Mouse (Mus musculus) activated CD4-positive, CD25-positive, alpha-beta regulatory T cell, adult 4 months (primary cell): ENCODE data around the gene Tmem106c. TPM values are rescaled to one million over a fixed set of nuclear protein-coding genes. Genes with fewer than 3 reads are reported as not detected.
A peak's percentile ranks its signal among the peaks of the same experiment; 100 is the strongest.

ENCODE experiments used
- ATAC-seq: one replicate; pipeline ENCODE4 v1.8.0; 2017
- polyA plus RNA-seq, 2 experiments: library from polyadenylated mRNA; unstranded; fragments of 100-300 nt; shearing (Covaris generic); gene quantifications; one replicate each; pipeline ENCODE4 v1.2.1; 2017

The Tmem106c gene
- 10 to 100 TPM; 23.5 to 25.5 TPM for polyA plus RNA-seq

DNA sequence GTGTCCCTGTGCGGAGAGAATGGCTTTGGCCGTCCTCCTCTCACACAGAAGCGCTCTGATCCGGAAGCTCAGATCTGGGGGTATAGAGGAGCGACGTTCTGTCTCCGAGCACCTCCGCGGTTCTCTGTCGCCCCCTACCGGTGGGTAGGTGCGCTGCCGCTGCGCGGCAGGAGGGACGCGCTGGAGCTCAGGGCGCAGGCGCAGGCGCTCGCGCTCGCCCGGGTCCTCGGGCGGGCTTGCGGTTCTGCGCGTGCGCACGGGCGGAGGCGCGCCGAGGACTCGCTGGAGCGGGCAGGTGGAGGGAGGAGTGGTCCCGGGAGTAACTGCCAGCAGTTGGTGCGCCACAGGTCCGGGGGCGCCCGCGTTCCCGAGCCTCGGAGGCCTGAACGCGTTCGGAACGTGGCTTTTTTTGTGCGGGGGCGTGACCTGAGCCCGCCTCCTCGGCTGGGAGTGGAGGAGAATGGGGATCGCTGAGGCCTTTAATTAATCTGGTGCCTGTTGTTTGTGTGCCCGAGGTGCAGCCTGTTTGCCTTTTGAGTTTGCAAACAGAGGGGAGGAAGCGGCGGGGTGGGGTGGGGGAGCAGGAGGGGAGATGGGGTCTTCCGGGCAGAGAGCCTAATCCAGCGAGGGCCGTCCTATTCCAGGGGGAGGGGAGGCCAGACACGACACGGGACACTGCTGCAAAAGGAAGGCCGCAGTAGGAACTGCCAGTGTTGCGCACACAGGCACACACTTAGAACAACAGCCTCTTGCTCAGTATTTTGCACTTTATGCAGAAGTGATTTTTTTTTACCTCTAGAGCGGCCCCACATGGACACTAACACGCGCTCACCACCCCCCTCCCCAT, at the start of gene Tmem106c:
Gene Tmem106c (plus strand): TSS at position 212 of the 847 bp plus-strand sequence.
- ATAC-seq = peak; percentile 90

DNA sequence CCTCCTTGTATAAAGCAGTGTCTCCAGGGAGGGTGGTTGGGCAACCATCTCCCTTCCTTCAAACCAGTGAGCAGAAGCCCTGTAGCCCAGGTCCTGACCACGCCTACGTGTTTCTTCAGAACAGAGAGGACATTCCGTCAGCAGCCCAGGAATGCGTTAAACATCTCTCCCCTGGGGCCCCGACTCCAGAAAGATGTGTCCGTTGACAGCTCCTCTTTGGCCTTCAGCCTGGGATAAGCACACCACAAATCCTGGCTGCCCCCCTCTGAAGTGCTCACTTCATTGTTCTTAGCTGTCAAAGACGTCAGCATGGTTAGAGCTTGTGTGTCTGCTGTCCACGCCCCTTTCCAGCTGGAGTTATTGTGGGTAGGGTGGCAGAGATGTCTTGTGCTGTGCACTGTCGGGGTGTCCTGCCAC, 49.7 kb upstream of the Tmem106c start:
- ATAC-seq = no peak

DNA sequence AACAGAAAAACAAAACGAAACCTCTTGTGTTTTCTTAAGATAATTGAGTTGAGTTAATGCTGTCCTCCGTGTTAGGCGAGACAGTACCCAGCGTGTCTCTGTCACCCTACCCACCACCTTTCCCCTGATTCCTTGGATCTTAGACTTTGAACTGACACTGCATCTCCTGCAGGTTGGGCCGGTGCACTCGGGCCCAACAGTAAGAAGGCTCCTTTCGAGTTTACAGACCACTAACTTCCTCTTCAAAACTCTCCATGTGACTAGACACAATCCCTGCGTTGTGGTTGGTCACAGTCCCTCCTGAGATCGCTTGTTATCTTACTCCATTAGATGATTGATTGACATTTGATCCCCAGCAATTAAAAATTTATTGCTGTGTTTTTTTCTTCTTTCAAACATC, 46.0 kb upstream of the Tmem106c start:
- ATAC-seq = no peak

DNA sequence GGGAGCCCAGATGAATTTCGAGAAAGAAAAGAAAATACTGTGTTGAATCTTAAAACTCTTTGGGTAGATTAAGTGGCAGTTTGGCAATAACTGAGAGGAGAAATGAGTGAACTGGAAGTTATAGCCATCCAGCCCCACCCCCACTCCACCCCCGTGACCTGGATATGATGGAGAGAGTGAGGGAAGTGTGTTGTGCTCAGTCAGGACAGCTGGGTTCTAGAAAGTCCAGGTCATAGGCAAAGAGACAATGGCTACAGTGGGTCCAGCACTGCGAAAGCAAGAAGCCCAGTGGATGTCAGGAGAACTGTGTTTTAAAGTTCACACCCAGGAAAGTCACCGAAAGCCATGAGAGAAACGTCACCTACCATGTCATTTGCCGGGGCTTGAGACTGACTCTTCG, 44.8 kb upstream of the Tmem106c start:
- ATAC-seq = no peak

DNA sequence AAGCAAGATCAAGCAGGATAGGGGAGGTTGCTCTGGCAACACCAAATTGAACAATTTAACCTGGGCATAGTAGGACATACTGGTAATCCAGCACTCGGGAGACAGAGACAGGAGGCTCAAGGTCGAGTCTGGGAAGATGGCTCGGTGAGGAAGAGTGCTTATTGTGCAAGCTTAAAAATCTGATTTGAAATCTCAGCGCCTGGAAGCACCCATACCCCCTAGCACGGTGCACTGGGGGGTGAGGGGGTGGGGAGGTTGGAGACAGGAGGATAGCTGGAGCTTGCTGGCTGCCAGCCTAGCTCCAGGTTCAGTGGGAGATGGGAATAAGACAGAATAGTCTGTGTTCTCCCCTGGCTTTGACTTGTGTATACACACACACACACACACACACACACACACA, 43.7 kb upstream of the Tmem106c start:
- ATAC-seq = no peak

DNA sequence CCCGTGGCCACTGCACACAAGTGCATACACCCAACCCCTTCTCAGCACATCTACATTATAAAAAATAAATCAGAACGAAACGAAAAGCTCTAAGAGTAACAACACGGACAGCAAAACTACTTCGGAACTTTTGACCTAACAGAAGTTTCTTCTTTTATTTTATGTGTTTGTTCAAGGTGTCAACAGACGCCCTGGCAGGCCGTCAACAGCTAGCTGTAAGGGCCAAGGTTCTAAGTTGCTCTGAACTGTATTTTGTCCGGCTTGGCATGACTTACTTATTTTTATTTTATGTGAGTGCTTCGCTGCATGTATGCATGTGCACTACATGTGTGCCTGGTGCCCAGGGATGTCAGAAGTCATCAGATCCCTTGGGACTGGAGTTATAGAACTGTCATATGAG, 42.2 kb upstream of the Tmem106c start:
- no peak for ATAC-seq

DNA sequence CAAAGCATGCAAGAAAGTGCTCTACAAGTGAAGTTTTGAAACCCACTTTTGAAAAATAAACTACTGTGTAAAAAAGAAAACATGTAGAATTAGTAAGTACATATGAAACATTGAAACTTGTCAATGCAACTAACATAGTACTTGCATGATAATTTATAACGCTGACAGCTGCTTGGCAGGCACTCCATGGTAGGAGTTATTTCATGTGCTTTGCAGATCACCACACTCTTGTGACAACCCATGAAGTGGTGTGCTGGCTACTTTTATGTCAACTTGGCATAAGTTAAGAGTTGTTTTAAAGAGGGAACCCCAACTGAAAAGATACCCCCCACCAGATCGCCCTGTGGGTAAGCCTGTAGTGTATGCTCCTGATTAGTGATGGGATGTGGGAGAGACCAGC, 41.6 kb upstream of the Tmem106c start:
- ATAC-seq = no peak

DNA sequence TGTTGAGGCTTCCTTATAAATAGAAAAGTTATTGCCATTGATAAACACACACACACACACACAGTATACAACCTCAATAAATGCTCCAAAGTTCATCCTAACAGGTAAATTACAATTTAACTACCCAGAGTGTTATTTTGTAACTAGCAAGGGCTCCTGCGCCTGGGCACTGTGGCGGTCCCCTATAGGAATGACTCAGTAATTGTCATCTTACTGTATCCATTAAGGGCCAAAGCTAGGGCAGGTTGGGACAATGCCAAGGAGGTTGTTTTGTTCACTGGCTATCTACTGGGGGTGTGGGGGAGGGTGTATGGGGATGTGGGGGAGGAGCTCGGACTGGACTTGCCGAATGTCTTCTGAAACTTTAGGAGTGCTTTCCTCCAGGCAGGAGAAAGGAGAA, 37.0 kb upstream of the Tmem106c start:
- ATAC-seq = no peak

DNA sequence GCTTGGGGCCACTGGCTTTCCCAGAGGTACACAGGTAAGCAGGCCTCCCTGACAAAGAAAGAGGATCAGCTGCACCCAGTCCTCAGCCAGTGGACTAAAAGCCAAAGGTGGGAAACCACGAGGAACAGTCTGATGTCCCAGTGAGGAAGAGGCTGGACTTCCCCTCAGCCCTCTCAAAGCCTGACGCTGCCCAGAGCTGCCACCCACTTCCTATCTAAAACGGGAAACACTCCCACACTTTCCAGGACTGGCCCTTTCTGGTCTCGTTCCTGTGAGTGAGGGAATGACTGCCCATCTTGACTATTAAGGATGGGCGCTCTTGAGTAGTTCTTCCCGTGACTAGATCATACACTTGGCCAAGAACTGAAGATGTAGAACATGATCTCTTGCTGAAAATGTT, 36.2 kb upstream of the Tmem106c start:
- ATAC-seq = no peak

DNA sequence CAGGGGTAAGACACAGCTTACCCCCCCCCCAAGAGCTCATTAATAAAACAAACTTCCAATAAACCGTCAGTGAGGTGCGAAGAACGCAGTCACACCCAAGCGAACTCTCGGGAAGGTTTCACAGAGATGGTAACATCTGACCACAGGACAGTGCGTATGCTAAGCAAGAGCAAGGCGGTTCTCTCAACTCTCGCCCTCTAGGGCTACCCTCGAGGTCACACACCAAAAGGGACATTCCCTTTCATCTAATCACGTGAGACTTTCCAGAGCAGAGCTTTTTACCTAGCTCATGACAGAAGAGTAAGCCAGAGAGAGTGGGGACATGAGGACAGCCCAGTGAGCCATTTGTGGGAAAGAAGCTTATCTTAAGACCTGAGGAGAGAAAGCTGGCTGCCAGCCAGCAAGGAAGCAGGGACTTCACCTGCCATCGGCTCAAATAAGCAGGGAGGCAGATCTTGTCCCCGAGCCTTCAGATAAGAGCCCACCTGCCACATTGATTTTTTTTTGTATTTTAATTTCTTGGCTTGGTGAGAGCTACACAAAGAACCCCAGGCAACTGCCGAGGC, 34.7 kb upstream of the Tmem106c start:
- ATAC-seq = no peak

DNA sequence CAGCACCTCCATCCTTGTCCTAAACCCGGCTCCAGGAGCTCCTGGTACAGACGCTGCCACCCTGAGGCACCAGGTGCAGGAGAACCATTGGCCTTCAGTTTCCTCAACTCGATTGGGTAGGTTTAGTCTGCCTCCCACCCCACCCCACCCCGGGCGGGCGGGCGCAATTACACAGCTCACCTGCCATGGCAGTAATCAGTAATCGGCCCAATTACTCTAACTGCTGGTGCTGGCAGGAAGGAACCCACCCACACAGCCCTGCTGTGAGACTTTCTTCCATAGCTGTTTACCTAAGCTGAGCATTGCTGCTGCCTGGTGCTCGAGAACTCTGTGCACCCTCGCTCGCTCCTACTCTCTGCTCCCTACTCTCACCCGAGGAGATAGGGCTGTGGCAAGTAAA, 31.6 kb upstream of the Tmem106c start:
- no peak for ATAC-seq

DNA sequence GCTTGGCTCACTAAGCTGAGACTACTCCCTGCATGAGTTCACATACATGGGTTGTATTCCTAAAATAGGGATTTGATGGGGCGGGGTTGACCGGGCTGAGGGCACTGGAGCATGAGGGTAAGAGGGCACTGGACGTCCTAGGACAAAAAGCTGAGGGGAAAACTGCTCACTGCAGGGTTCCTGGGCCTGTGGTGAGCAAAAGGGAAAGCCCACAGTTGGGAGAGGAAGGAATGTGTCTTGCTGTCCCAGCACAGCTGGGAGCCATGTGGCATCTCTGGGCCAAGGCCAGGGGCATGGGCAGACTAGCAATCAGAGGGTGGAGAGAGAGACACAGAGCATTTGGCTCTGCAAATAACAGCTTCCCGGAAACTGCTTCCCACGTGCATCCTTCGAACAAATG, 25.4 kb upstream of the Tmem106c start:
- no peak for ATAC-seq

DNA sequence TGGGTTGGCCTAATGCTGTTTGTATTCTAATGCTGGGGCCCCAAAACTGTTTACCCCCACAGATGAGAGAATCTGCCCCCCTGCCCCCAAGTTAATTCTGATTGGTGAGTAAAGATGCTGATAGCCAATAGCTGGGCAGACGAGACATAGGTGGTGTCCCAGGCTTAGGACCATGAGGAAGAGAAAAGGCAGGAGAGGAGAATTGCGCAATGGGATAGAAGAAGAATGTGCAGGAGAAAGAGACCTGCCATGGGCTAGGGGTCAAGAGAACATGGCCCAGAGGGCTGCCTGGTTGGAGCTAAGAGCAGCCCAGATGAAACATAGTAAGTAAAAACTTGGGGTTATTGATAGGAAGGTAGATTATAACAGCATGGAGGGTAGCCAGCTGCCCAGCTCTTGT, 23.9 kb upstream of the Tmem106c start:
- ATAC-seq = no peak

DNA sequence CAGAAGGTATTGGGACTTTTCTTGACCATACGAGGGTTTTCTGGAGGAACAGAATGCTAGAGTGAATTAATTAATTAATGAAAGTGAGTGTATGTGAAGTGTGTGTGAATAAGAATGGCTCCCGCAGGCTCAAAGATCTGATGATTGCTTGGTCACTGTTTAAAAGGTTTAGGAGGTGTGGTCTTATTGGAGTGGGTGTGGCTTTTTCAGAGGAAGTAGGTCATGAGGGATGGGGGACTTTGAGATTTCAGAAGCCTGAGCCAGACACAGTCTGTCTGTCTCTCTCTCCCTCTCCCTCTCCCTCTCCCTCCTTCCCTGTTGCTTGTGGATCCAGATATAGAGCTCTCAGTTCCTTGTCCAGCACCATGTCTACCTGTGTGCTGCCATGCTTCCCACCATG, 22.7 kb upstream of the Tmem106c start:
- ATAC-seq = no peak

DNA sequence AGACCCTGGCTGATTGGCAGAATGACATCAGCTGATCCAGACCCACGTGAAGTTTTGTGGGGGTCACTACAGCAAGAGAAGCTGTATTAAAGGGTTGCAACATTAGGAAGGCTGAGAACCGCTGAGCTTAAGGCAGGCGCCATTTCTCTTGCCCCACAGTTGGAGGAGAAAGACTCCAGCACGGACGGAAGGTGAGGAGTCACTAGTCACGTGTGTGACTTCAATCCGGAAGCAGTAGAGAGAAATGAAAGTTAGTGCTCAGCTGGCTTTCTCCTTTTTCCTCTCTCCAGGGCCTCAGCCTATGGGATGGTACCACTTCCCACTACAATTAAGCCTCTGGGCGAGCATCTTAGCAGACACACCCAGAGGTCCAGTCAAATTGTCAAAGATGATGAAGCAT, 21.5 kb upstream of the Tmem106c start:
- no peak for ATAC-seq

DNA sequence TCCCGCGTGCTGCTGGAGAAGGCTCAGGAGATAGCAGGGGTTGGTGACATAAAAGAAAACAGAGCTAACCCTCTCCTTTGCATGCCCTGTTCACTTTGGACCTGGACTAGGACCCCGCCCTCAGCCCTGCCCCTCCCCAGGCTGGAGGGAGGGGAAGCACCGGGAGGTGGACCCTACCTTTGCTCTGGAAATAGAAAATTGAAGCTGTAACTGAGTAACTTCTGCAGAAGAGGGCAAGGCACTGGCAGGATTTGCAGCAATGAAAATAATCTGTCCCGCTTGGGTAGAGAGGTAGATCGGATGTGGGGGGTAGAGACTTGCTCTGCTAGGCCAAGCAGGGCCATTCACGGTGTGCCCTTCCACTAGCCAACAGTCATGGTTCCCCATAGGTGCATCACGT, 20.6 kb upstream of the Tmem106c start:
- no peak for ATAC-seq

DNA sequence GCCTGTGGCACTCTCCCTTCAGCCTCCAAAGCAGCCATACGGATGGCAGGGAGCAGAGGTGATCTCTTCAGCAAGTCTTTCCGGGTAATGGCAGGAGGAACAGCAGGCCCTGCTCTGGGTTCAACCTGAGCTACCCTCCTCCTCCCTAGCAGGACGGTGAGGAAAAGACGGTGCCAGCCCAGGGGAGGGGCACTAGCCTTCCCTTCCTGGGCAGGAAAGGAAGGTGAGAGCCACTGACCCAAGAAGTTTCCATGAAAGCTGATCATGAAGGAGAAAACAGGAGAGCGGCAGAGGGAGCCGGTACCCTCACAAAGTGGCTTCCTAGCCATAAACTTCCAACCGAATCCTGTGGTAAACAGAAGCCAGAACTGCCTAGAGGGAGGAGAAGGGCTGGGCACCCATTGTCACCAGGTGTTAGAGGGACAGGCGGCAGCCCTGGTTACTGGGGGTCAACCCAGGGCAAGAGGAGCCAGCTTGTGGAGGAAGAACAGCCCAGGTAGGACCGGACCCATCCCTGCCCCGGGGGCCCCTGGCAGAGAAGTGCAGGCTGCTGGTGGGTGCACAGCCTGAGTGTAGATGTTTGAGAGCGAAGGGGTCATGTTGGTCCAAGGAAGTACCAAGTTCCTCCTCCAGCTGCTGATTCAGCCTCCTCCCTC, 19.0 kb upstream of the Tmem106c start:
- ATAC-seq = no peak

DNA sequence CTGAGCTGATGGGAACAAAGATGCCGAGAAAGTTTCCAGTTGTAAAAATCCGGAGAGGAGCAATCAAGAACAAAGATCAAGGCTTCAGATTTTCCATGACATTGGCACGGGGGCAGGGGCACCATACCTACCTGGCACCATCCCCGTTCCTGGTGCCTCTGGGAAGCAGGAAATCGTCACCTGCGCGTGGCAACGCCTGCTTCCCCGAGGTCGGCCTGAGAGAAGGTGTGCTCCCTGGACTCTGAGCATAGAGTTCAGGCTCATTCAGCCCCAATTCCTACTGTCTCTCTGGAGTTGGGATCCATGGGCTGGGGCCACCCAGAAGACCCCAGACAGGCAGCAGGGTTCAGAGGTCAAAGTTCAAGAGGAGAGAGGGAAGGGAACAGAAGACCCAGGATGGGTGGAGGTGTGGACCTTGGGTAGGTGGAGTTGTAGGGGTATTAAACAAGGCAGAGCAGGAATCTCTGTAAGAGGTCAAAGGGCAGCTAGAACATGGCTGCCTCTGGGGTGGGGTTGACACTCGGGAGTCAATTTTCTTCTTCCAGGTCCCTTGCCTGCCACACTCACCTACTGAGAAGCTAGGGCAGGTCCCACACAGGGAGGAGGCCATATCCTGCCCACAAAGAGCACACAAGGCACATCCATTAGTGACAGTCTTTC, 18.2 kb upstream of the Tmem106c start:
- ATAC-seq = no peak

DNA sequence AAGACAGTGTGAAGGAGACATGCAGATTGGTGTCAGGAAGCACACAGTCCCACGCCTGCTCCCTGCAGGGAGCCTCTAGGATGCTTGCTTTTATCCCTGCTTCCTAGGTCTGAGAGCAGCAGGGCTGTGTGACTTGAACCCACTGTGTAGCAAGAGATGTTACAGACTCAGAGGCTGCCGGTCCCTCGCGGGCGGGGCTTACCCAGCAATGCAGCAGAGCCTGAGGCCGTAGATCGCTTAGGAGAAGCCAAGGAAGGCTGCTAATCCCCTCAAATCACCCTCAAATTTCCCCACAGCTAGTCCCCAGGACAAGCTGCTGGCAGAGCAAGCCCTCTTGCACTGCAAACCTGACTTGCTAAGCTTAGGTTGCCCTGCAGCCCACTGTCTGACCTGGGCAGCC, 15.3 kb upstream of the Tmem106c start:
- no peak for ATAC-seq

DNA sequence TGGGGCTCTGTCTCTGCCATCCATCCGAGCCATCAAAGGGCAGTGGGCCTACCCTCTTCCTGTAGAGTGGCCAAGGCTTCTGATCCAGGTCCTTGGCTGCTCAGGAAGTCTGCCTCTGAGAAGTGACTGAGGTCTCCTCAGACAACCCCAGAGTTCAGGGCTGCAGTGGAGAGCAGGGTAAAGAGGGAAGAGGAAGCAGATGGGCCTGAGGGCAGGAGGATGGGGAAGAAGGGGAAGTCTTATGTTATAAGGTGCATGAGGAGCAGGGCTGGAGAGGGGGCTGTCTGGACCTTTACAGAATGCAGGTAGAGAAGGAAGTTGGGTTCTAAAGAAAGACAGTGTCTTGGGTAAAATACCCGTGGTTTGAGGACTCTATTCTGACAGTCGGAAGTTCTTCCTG, 14.3 kb upstream of the Tmem106c start:
- no peak for ATAC-seq

DNA sequence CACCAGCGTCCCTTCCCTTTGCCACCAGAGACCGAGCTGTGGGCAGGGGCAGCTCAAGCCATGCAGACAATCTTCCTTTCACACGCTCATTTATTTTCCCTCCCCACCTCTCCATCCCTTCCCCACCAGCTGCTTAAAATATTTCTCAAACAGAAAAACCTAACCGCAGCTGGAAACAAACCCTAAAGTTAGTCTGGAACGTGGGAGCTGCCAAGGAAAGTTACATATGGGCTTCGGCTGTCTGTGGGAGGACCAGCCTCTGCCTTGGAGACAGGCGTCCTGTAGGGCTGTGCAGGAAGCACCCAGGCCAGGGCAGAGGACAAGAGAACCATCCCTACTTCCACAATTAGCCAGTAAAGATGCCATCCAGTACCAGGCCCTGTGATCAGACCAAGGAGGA, 13.8 kb upstream of the Tmem106c start:
- no peak for ATAC-seq

DNA sequence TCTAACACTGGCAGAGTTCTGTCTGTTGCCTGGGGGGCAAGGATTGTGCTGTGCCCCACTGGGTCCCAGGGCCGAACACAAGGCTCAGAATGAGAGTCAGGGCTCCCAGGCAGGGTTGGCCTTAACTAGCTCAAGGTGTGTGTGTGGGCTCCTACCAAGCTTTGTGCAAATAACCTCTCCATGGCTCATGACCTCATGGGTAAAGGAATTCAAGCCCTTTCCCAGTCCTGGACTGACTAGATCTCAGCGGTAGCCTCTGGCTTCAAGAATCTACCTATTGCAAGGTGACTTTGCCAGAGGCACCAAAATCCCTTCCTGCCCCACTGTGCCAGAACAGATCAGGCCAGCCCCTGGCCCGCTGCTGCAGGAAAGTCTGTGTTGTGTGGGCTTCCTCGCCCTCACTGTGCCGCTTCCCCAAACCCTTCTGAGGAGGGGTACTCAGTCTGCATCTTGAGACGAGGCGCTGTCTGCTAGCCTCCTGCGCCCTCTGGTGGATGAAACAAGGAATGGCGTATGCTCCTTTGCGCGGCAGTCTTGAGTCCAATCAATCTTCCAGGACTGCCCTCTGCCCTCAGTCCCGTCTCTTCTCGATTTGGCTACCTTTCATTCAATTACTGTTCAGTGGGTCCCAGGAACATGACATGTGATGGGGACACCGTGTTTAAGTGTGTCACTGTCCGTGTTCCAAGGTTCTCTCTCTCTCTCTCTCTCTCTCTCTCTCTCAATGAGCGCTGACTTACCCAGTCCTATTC, 11.7 kb upstream of the Tmem106c start:
- ATAC-seq = no peak

DNA sequence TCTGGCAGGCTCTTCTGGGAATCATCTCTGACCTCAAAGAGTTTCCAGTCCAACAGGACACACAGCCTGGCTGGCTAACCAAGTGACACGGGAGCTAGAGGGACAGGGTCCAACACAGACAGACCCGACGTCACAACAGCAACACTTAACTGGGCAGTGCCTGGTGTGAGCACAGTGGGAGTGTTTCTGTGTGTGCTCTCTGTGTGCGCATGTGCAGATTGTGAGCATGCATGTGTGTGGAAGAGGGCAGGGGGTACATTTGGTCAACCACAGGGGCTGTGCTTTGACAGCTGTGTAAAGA, 11.2 kb upstream of the Tmem106c start:
- no peak for ATAC-seq
